Mouse (Mus musculus) right cerebral cortex, postnatal 10 days (tissue): ENCODE measurements around the gene Eif4h.

Source experiments
- DNase-seq, 2 experiments: peaks; one replicate each; pipeline ENCODE4 v3.0.0; 2021; ENCODE audit warnings: low spot score in 2 of 2

Gene Eif4h

GRCm38 (mm10) chr5:134607121-134607520, 32.2 kb downstream of the Eif4h start:
- DNase-seq = no peak

DNA sequence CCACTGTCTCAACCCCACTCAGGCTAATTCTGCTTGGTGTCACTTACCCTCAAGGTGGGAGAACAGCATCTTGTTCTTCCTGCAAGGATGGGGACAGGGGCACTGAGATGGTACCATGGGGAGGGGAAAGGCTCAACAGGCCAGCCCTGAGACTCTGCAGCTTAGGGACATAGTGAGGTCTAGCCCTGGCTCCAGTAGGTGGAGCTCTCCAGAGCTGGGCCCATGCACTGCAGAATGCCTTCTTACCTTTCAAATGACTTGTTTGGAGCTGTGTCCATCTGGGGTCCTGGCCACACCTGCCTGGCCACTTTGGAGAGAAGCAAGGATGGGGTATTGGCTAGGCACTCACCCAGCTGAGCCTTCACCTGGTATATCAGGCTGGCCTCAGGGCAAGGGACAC, 33.0 kb downstream of the Eif4h start:
- DNase-seq = no peak

DNA sequence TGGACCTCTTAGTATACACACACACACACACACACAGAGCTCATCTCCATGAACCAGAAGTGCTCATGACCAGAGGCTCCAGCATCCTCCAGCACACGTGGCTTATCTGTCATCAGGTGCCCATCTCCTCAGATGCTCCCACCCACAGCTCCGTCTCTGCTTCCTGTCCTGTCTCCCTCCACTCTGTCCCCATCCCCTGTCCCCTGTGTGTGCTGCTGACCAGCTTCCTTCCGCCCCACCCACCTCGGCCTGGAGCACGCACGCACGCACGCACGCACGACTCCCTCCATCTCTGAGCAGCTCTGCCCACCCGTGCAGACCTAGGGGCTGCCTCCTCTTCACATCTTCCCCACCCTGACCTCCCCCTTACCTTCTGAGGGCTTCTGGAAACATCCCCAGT, 34.9 kb downstream of the Eif4h start:
- DNase-seq = no peak

- no peak for DNase-seq
Observed at GRCm38 (mm10) chr5:134597711-134598110, 41.6 kb downstream of the Eif4h start.

GRCm38 (mm10) chr5:134593093-134593492, 46.2 kb downstream of the Eif4h start:
- DNase-seq = no peak

DNA sequence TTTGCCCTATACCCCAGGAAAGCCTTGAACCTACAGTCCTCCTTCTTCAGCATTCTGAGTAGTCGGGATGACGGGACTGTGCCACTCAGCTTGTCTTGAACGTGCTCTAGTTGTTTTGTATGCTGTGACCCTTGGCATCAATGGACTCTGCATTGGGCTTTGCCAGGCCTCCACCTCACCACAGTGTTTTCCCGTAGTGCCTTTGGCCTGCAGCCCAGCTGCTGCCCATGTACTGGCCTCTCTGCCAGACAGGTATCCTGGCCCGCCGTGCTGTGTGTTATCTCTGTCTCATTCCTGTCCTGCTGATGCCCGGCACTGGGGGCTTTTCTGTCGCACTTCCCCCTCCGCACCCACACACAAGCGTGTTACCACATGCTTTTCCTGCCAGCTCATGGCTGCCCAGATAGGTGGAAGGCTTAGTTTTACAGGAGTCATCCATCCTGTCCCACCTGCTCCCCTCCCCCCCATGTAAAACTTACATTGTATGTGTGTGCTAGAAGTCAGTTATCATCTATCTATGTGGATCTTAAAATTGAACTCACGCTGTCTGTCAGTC, 47.2 kb downstream of the Eif4h start:
- DNase-seq = no peak

- no peak for DNase-seq
Observed at GRCm38 (mm10) chr5:134589900-134590299, 49.4 kb downstream of the Eif4h start.

DNA sequence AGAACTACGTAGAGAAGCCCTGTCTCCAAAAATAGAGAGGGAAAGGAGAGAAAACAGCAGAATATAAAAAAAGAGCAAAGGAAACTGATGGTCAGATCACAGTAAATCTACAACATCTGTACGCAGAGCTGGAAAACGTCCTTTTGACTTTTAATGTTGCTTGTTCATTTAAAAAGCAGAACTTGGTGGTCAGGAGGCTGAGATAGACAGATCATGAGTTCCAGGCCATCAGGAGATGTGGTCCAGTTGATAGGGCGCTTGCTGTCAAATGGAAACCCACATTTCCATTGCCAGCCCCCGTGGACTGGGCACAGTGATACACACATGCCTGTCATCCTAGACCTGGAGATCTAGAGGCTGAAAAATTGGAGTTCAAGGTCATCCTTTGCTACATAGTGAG, 54.5 kb downstream of the Eif4h start:
- no peak for DNase-seq

GRCm38 (mm10) chr5:134583884-134584213, 55.4 kb downstream of the Eif4h start:
- DNase-seq = no peak

DNA sequence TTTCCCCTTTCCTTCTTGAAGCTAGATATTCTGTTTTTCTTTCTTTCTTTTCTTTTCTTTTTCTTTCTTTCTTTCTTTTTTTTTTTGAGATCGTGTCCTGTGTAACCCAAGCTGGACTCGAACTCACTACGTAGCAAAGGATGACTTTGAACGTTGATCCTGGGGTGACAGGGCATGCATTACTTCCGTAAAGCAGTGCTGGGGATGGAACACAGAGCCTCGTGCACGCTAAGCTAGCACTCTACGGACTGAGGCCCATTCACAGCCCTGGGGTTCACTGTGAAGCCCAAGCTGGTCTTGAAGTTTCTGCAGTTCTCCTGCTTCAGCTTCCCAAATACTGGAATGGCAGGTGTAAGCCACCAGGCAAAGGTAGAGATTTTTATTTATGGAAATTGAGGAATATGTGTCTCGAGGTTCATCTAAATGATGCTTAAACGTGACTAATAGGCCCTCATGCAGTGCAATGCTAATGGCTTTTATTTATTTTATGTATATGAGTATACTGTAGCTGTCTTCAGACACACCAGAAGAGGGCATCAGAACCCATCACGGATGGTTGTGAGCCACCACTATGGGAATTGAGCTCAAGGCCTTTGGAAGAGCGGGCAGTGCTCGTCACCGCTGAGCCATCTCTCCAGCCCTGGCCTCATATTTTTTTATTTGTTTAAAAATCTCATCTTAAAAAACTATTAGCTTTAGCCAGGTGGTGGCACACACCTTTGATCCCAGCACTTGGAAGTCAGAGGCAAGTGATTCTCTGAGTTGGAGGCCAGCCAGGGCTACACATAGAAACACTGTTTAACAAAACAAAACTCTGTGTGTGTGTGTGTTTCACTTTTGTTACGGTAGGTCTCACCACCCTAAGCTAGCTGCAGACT, 56.0 kb downstream of the Eif4h start:
- no peak for DNase-seq

DNA sequence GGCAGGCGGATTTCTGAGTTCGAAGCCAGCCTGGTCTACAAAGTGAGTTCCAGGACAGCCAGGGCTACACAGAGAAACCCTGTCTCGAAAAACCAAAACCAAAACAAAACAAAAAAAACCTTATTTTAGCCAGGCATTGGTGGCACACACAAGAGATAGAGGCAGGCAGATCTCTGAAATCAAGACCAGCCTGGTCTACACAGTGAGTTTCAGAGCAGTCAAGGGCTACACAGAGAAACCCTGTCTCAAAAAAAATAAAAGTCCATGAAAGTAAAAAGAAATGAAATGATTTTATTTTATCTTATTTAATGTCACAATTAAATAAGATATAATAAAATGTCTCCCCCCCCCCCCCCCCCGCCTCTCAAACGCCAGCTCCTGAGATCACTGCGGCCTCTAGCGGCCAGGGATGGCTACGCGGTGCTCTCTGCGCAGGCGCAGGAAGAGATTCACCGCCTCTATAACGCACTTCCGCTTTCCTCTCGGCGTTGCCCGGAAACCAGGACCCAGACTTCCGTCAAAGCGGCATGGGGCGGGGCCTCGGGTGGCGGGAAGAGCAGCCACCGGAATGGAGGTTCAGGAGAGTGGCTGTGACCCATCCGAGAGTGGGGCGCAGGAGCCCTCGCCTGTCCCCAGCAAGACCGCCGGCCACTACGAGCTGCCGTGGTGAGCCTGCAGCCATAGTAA, 56.9 kb downstream of the Eif4h start:
- peak; percentile 97 to 98 for DNase-seq

- DNase-seq = no peak
Observed at GRCm38 (mm10) chr5:134581146-134581545, 58.1 kb downstream of the Eif4h start, which contains the start of gene Rfc2. Gene Rfc2, plus strand, starts transcription at chr5:134581366.

DNA sequence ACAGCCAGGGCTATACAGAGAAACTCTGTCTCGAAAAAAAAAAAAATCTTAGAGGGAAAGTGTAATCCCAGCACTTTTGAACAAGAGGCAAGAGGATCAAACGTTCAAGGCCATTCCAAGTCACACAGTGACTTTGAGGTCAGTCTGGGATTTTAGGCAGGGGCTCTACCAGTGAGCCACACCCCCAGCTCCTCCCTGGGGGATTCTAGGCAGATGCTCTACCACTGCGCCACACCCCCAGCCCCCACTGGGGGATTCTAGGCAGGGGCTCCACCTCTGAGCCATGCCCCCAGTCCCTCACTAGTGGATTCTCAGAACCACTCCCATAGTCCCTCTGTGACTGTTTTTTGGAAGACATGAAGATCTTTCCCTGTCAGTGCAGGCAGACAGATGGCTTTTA, 60.2 kb downstream of the Eif4h start:
- DNase-seq = no peak

DNA sequence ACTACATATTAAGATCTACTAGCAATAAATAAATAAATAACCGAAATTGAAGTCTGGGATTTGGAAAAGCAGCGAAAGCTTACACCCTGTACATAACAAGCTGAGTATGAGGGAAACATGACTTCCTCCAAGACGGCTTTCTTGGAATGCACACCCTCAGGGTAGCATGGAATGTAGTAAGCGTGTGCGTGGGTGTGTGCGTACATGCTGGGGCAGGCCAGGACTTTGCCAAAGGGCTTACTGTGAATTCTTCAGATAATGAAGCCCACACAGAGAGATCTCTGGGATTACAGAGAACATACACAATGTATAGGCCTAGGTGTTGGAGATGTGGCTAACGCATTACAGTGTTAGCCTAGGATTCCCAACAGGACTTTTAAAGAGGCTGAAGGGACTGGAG, 61.8 kb downstream of the Eif4h start:
- DNase-seq = no peak

DNA sequence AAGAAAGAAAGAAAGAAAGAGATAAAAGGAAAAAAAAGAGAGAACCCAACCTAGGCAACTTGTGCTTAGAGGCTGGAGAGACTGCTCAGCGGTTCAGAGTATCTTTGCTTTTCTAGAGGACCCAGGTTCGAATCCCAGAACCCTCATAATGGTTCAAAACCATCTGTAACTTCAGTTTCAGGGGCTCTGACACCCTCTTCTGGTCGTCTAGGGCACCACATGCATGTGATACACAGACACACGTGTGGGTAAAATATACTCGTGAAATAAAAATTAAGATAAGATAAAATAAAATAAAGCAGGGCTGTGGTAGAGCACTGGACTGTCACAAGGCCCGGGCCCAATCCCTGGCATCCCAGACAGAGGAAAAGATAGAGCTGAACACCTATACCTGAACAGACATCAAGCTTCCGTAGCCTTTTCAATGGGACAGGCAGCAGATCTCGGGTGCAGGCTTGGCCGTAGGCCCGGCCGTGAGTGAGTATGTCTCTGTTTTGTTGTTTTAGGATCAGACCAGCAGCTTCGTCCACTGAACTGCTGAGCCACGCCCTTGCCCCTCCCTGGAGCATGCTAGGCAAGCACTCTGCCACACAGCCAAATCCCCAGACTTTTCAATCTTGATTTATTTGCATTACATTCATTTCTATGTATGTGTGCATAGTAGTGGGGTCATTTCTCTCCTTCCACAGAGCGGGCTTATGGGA, 62.6 kb downstream of the Eif4h start:
- DNase-seq = no peak

- no peak for DNase-seq
Observed at GRCm38 (mm10) chr5:134575833-134576232, 63.5 kb downstream of the Eif4h start.

- DNase-seq = no peak
Observed at GRCm38 (mm10) chr5:134572508-134573214, 66.6 kb downstream of the Eif4h start.

- peak in 1 of 2 experiments; percentile 53 for DNase-seq
Observed at GRCm38 (mm10) chr5:134571730-134572507, 67.4 kb downstream of the Eif4h start.
